Mouse (Mus musculus): ENCODE data around the gene Renbp.

DNA sequence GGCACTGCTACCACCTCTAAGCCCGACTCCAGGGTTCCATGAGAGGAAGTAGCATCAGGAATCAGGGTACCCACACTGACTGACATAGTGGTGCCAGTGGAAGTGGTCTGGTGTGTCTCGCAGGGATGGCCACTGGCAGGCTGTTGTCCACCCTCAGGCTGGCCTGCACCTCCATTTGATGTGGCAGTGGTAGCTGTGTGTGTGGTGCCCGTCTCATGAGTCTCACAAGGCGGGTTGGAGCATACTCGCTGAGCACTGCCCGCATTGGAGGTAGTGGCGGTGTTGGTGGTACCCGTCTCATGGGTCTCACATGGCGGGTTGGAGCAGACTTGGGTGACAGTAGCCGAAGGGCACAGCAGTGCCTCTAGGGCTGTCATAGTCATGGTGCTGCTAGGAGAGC lies 18.7 kb upstream of the Renbp start:
- no peak for TF ChIP-seq CTCF (IDR thresholded peaks at IDR 0.05; ENCODE audit: borderline replicate concordance, extremely low read depth, insufficient read depth, insufficient read length)
- no peak for TF ChIP-seq POLR2A (IDR thresholded peaks at IDR 0.05; ENCODE audit: borderline replicate concordance, extremely low read depth, insufficient read depth, insufficient read length, poor library complexity, severe bottlenecking)

All from brain, embryonic 14.5 days (tissue).